Mouse (Mus musculus) hindbrain, embryonic 15.5 days (tissue): Measurements from ENCODE around the gene Slc22a14. TPM values are rescaled to one million over a fixed set of nuclear protein-coding genes. Genes with fewer than 3 reads are reported as not detected.
A peak's percentile ranks its signal among the peaks of the same experiment; 100 is the strongest.

ENCODE experiments used
- ATAC-seq: fragments of 200-750 bp; cut with Nextera tagmentation; 2 replicates; pipeline ENCODE4 v1.8.0; 2017; ENCODE audit warnings: low read depth, moderate number of reproducible peaks, moderate TSS enrichment; ENCODE audit not compliant: low FRiP score
- H3K27ac ChIP-seq: fragments of 300-500 bp; sonication (generic); replicated peaks from 2 replicates; pipeline ENCODE4 v1.5.1; 2015; ENCODE audit warnings: mild to moderate bottlenecking, inconsistent platforms
- H3K27me3 ChIP-seq: fragments of 300-500 bp; sonication (generic); 2 replicates; pipeline ENCODE4 v1.6.1; 2015; ENCODE audit warnings: control low read depth, inconsistent platforms
- H3K36me3 ChIP-seq: fragments of 300-500 bp; sonication (generic); 2 replicates; pipeline ENCODE4 v1.6.1; 2015; ENCODE audit warnings: control low read depth, inconsistent platforms
- H3K4me1 ChIP-seq: fragments of 300-500 bp; sonication (generic); replicated peaks from 2 replicates; pipeline ENCODE4 v1.6.1; 2015; ENCODE audit warnings: control low read depth, inconsistent platforms
- H3K4me2 ChIP-seq: fragments of 300-500 bp; sonication (generic); 2 replicates; pipeline ENCODE4 v1.6.1; 2015; ENCODE audit warnings: moderate library complexity, mild to moderate bottlenecking, inconsistent platforms
- H3K4me3 ChIP-seq: fragments of 300-500 bp; sonication (generic); 2 replicates; pipeline ENCODE4 v1.5.1; 2015; ENCODE audit warnings: mild to moderate bottlenecking, inconsistent platforms
- H3K9ac ChIP-seq: fragments of 300-500 bp; sonication (generic); 2 replicates; pipeline ENCODE4 v1.6.1; 2015; ENCODE audit warnings: inconsistent platforms
- H3K9me3 ChIP-seq: fragments of 300-500 bp; sonication (generic); 2 replicates; pipeline ENCODE4 v1.6.1; 2016; ENCODE audit warnings: control low read depth, inconsistent platforms
- WGBS: fragments of 180-500 bp; shearing (Covaris S2); methylation state at CpG from one replicate; pipeline ENCODE4 v1.1.7; 2015; 5-methylcytosine and 5-hydroxymethylcytosine counted together
- polyA plus RNA-seq: library from polyadenylated mRNA; unstranded; fragments of >200 nt; fragmentation: Nextera tagmentation; extraction: Ambion mirVana; gene quantifications from 2 replicates; pipeline ENCODE4 v1.2.1, GENCODE M21; 2015

Gene Slc22a14
- polyA plus RNA-seq, 1 experiment from 2014 or later: not detected

GRCm38 (mm10) chr9:119165548-119165947 lies 199.8 kb downstream of the Slc22a14 start:
- no peaks in the 10 kb centered on the region for H3K4me1 ChIP-seq
- no peaks in the 10 kb centered on the region for H3K36me3 ChIP-seq
- 93% methylated on average over 6 of the region's 6 CpGs for WGBS
- no peak overlapping the region for H3K4me3 ChIP-seq
- H3K9ac ChIP-seq: no peak overlapping the region
- no peak for ATAC-seq
- no peak overlapping the region for H3K27ac ChIP-seq
- no peaks in the 10 kb centered on the region for H3K9me3 ChIP-seq
- no peaks in the 10 kb centered on the region for H3K27me3 ChIP-seq
- no peak overlapping the region for H3K4me2 ChIP-seq

- ATAC-seq: no peak
- Histone ChIP-seq H3K4me3 (no peak overlapping the region), H3K4me1 (no peaks in the 10 kb centered on the region), H3K9me3 (no peaks in the 10 kb centered on the region), H3K27ac (no peak overlapping the region), H3K27me3 (no peaks in the 10 kb centered on the region), H3K36me3 (no peaks in the 10 kb centered on the region), H3K9ac (no peak overlapping the region), H3K4me2 (no peak overlapping the region)
- WGBS: 89% methylated on average over 7 of the region's 7 CpGs
Measured at GRCm38 (mm10) chr9:119164743-119165142, 200.6 kb downstream of the Slc22a14 start.

- no peak for ATAC-seq
- no peaks in the 10 kb centered on the region for H3K36me3 ChIP-seq
- H3K27ac ChIP-seq: no peak overlapping the region
- no peak overlapping the region for H3K4me2 ChIP-seq
- H3K9ac ChIP-seq: no peak overlapping the region
- no peaks in the 10 kb centered on the region for H3K4me1 ChIP-seq
- WGBS: 92% methylated on average over 3 of the region's 3 CpGs
- 0 out of 2 replicates have a peak, but pooled peaks cover 10% of the 10 kb centered on the region for H3K27me3 ChIP-seq
- H3K4me3 ChIP-seq: no peak overlapping the region
- H3K9me3 ChIP-seq: no peaks in the 10 kb centered on the region
Measured at GRCm38 (mm10) chr9:119160689-119161088, 204.7 kb downstream of the Slc22a14 start.

- ATAC-seq: no peak
- Histone ChIP-seq H3K4me3 (no peak within 1 kb of the TSS), H3K9ac (no peak within 1 kb of the TSS), H3K36me3 (no peaks in the 10 kb centered on the region), H3K27ac (no peak within 1 kb of the TSS), H3K4me2 (no peak within 1 kb of the TSS), H3K9me3 (no peaks in the 10 kb centered on the region), H3K4me1 (no peaks in the 10 kb centered on the region), H3K27me3 (peaks cover 17% of the 10 kb centered on the region)
- WGBS: 61% methylated on average over 4 of the region's 4 CpGs
Measured at GRCm38 (mm10) chr9:119158861-119159260, 206.5 kb downstream of the Slc22a14 start, which contains the start of gene Gm47289. Gene Gm47289, plus strand, starts transcription at chr9:119159161.

GRCm38 (mm10) chr9:119156278-119157201 lies 208.8 kb downstream of the Slc22a14 start, which contains the start of gene Acaa1b:
Gene Acaa1b, minus strand, starts transcription at chr9:119157093.
- H3K27me3 ChIP-seq: peaks cover 17% of the 10 kb centered on the region
- WGBS: 1% methylated on average over 65 of the region's 65 CpGs
- ATAC-seq: peak; percentile 89
- no peaks in the 10 kb centered on the region for H3K9me3 ChIP-seq
- no peak within 1 kb of the TSS for H3K27ac ChIP-seq
- peak within 1 kb of the TSS; percentile 57 for H3K4me3 ChIP-seq
- no peaks in the 10 kb centered on the region for H3K4me1 ChIP-seq
- no peaks in the 10 kb centered on the region for H3K36me3 ChIP-seq
- H3K4me2 ChIP-seq: peak within 1 kb of the TSS; percentile 65
- peak within 1 kb of the TSS; percentile 40 for H3K9ac ChIP-seq

- Histone ChIP-seq H3K4me1 (no peaks in the 10 kb centered on the region), H3K27ac (no peak overlapping the region), H3K9me3 (no peaks in the 10 kb centered on the region), H3K4me3 (0 out of 2 replicates have a peak overlapping the region, but pooled peaks have one; percentile 57), H3K27me3 (peaks cover 17% of the 10 kb centered on the region), H3K36me3 (no peaks in the 10 kb centered on the region), H3K4me2 (0 out of 2 replicates have a peak overlapping the region, but pooled peaks have one; percentile 65), H3K9ac (no peak overlapping the region)
- peak; percentile 11; the same call in 1 of the 2 replicates for ATAC-seq
- 60% methylated on average over 7 of the region's 7 CpGs for WGBS
Measured at GRCm38 (mm10) chr9:119155826-119156225, 209.5 kb downstream of the Slc22a14 start.

GRCm38 (mm10) chr9:119155416-119155815 lies 209.9 kb downstream of the Slc22a14 start:
- no peak overlapping the region for H3K4me3 ChIP-seq
- H3K4me1 ChIP-seq: no peaks in the 10 kb centered on the region
- H3K27me3 ChIP-seq: peaks cover 17% of the 10 kb centered on the region
- H3K27ac ChIP-seq: no peak overlapping the region
- no peak for ATAC-seq
- no peaks in the 10 kb centered on the region for H3K9me3 ChIP-seq
- 88% methylated on average over 8 of the region's 8 CpGs for WGBS
- H3K4me2 ChIP-seq: no peak overlapping the region
- no peak overlapping the region for H3K9ac ChIP-seq
- no peaks in the 10 kb centered on the region for H3K36me3 ChIP-seq

- no peak overlapping the region for H3K4me2 ChIP-seq
- ATAC-seq: no peak
- no peaks in the 10 kb centered on the region for H3K36me3 ChIP-seq
- no peak overlapping the region for H3K4me3 ChIP-seq
- no peaks in the 10 kb centered on the region for H3K4me1 ChIP-seq
- no peak overlapping the region for H3K9ac ChIP-seq
- WGBS: 69% methylated on average over 2 of the region's 2 CpGs
- H3K9me3 ChIP-seq: no peaks in the 10 kb centered on the region
- H3K27ac ChIP-seq: no peak overlapping the region
- H3K27me3 ChIP-seq: peaks cover 12% of the 10 kb centered on the region
Measured at GRCm38 (mm10) chr9:119151751-119152150, 213.6 kb downstream of the Slc22a14 start.

- WGBS: 26% methylated on average over 5 of the region's 5 CpGs
- H3K9me3 ChIP-seq: no peaks in the 10 kb centered on the region
- no peak overlapping the region for H3K4me2 ChIP-seq
Measured at GRCm38 (mm10) chr9:119149601-119150000, 215.8 kb downstream of the Slc22a14 start.

GRCm38 (mm10) chr9:119146098-119146770 lies 219.1 kb downstream of the Slc22a14 start:
- Histone ChIP-seq H3K9ac (no peak overlapping the region), H3K9me3 (no peaks in the 10 kb centered on the region), H3K27ac (no peak overlapping the region), H3K4me3 (no peak overlapping the region), H3K4me2 (no peak overlapping the region), H3K36me3 (no peaks in the 10 kb centered on the region), H3K27me3 (no peaks in the 10 kb centered on the region), H3K4me1 (no peaks in the 10 kb centered on the region)
- 84% methylated on average over 13 of the region's 13 CpGs for WGBS
- ATAC-seq: no peak

More at GRCm38 (mm10) chr9:119149601-119150000, 215.8 kb downstream of the Slc22a14 start:
- ATAC-seq: no peak
- Histone ChIP-seq H3K4me3 (no peak overlapping the region), H3K9ac (no peak overlapping the region), H3K36me3 (no peaks in the 10 kb centered on the region), H3K27ac (no peak overlapping the region), H3K27me3 (no peaks in the 10 kb centered on the region), H3K4me1 (no peaks in the 10 kb centered on the region)

GRCm38 (mm10) chr9:119145638-119146037 lies 219.7 kb downstream of the Slc22a14 start:
- Histone ChIP-seq H3K27ac (no peak overlapping the region), H3K36me3 (no peaks in the 10 kb centered on the region), H3K27me3 (no peaks in the 10 kb centered on the region), H3K4me2 (no peak overlapping the region), H3K9me3 (no peaks in the 10 kb centered on the region), H3K9ac (no peak overlapping the region), H3K4me3 (no peak overlapping the region), H3K4me1 (no peaks in the 10 kb centered on the region)
- no peak for ATAC-seq
- 71% methylated on average over 6 of the region's 6 CpGs for WGBS

GRCm38 (mm10) chr9:119145137-119145536 lies 220.2 kb downstream of the Slc22a14 start:
- H3K27ac ChIP-seq: no peak overlapping the region
- 43% methylated on average over 10 of the region's 10 CpGs for WGBS
- H3K36me3 ChIP-seq: no peaks in the 10 kb centered on the region
- no peak overlapping the region for H3K4me2 ChIP-seq
- no peaks in the 10 kb centered on the region for H3K9me3 ChIP-seq
- H3K4me3 ChIP-seq: no peak overlapping the region
- no peak overlapping the region for H3K9ac ChIP-seq
- no peak for ATAC-seq
- H3K4me1 ChIP-seq: no peaks in the 10 kb centered on the region
- H3K27me3 ChIP-seq: no peaks in the 10 kb centered on the region
